ENCODE assay signal across 8 mouse cellular contexts in genomic region chrX:153707735-153708134, GRCm38 (mm10). TPM values are rescaled to one million over a fixed set of nuclear protein-coding genes. Genes with fewer than 3 reads are reported as not detected.
DNase-seq lines count a peak whose midpoint lies in the region; ATAC-seq and TF ChIP-seq lines count a peak whose summit lies in the region.

No protein-coding gene starts in this region.

- no peak overlapping the region for H3K9ac ChIP-seq in kidney, postnatal 0 days (ENCODE audit: low read depth, low read length)
- H3K9ac ChIP-seq in kidney, embryonic 16.5 days (replicated peaks; ENCODE audit: low read length) = no peak overlapping the region
- no peak overlapping the region for H3K9ac ChIP-seq in ES-Bruce4 (ENCODE audit: low read depth, poor library complexity, severe bottlenecking)

- DNase-seq in adrenal gland, postnatal 25 days = peak; percentile 6
- DNase-seq in adrenal gland, adult 8-10 months = no peak
- DNase-seq in kidney, postnatal 0 days (ENCODE audit: low spot score) = peak; percentile 40
- peak; percentile 50 to 63 for DNase-seq in kidney, postnatal 4 days
- no peak for DNase-seq in layer of hippocampus, adult 18-20 months (ENCODE audit: low spot score in 2 of 2)

- TF ChIP-seq CTCF in kidney, postnatal 0 days (IDR thresholded peaks at IDR 0.05; ENCODE audit: low read depth) = peak; percentile 62
- peak; percentile 33 for TF ChIP-seq CTCF in ES-Bruce4 (IDR thresholded peaks at IDR 0.05; ENCODE audit: low read depth, low read length)

- H3K9me3 ChIP-seq in kidney, postnatal 0 days (replicated peaks; ENCODE audit: low read length) = no peaks in the 10 kb centered on the region
- H3K9me3 ChIP-seq in kidney, embryonic 16.5 days (ENCODE audit: low read length) = no peaks in the 10 kb centered on the region
- no peaks in the 10 kb centered on the region for H3K9me3 ChIP-seq in ES-Bruce4 (replicated peaks; ENCODE audit: control insufficient read depth, insufficient read depth, low read length, poor library complexity, severe bottlenecking)

- TF ChIP-seq POLR2A in ES-Bruce4 (IDR thresholded peaks at IDR 0.05; ENCODE audit: insufficient read depth, low read length) = no peak

- no peaks in the 10 kb centered on the region for H3K4me1 ChIP-seq in kidney, postnatal 0 days (replicated peaks; ENCODE audit: insufficient read depth, low read length)
- no peaks in the 10 kb centered on the region for H3K4me1 ChIP-seq in kidney, embryonic 16.5 days (ENCODE audit: insufficient read depth, low read length)
- H3K4me1 ChIP-seq in ES-Bruce4 (ENCODE audit: control insufficient read depth, insufficient read depth, low read length) = no peaks in the 10 kb centered on the region

- H3K27ac ChIP-seq in kidney, postnatal 0 days = no peak overlapping the region
- H3K27ac ChIP-seq in kidney, embryonic 16.5 days (ENCODE audit: low read length) = no peak overlapping the region
- H3K27ac ChIP-seq in ES-Bruce4 (ENCODE audit: insufficient read depth, low read length) = no peak overlapping the region

- no peak for TF ChIP-seq EP300 in ES-Bruce4 (IDR thresholded peaks at IDR 0.05; ENCODE audit: insufficient read depth, low read depth, low read length)

- no peak overlapping the region for H3K4me2 ChIP-seq in kidney, postnatal 0 days (ENCODE audit: low read length)
- H3K4me2 ChIP-seq in kidney, embryonic 16.5 days (replicated peaks; ENCODE audit: low read depth, low read length) = no peak overlapping the region

- 41% methylated on average over 4 of the region's 4 CpGs for WGBS in kidney, postnatal 0 days
- 47% methylated on average over 4 of the region's 4 CpGs for WGBS in kidney, embryonic 16.5 days

- ATAC-seq in kidney, postnatal 0 days (replicated peaks; ENCODE audit: low FRiP score, low read depth) = no peak
- no peak; the same call in 1 of the 2 replicates for ATAC-seq in kidney, embryonic 16.5 days (ENCODE audit: low FRiP score, low TSS enrichment)
- ATAC-seq in megakaryocyte-erythroid progenitor cell, adult 5-6 weeks (replicated peaks; ENCODE audit: low FRiP score, low TSS enrichment, poor library complexity, severe bottlenecking) = no peak

- no peak overlapping the region for H3K4me3 ChIP-seq in kidney, postnatal 0 days (replicated peaks; ENCODE audit: low read depth, low read length)
- no peak overlapping the region for H3K4me3 ChIP-seq in kidney, embryonic 16.5 days (ENCODE audit: low read length)
- no peak overlapping the region for H3K4me3 ChIP-seq in ES-Bruce4 (ENCODE audit: low read depth, low read length)

- H3K36me3 ChIP-seq in kidney, postnatal 0 days (ENCODE audit: insufficient read depth, low read length) = no peaks in the 10 kb centered on the region
- H3K36me3 ChIP-seq in kidney, embryonic 16.5 days (ENCODE audit: insufficient read depth, low read length) = no peaks in the 10 kb centered on the region
- no peaks in the 10 kb centered on the region for H3K36me3 ChIP-seq in ES-Bruce4 (ENCODE audit: control insufficient read depth, insufficient read depth, low read length, poor library complexity, severe bottlenecking)

- H3K27me3 ChIP-seq in kidney, postnatal 0 days (ENCODE audit: insufficient read depth, low read length) = no peaks in the 10 kb centered on the region
- H3K27me3 ChIP-seq in kidney, embryonic 16.5 days (ENCODE audit: insufficient read depth, low read length) = peaks cover 3% of the 10 kb centered on the region; the same call in 1 of the 2 replicates
- no peaks in the 10 kb centered on the region for H3K27me3 ChIP-seq in ES-Bruce4 (ENCODE audit: control insufficient read depth, insufficient read depth, low read length, poor library complexity, severe bottlenecking)

RNA-seq across cellular contexts. Expression of gene Kctd12b, which starts 11.5 kb away (rescaled TPM):
- 7.9 and 10.0 TPM in 2 replicates for total RNA-seq in adrenal gland, postnatal 25 days (2021)
- 10 to 100 TPM in 2 of 4 experiments, 1 to 10 TPM in 2; 5.8 to 11.4 (median 9.0) TPM for total RNA-seq in adrenal gland, adult 8-10 months (2022)
- polyA plus RNA-seq in kidney, postnatal 0 days (2015; fragmentation: Nextera tagmentation; extraction: Ambion mirVana) = 10.1 and 11.3 TPM in 2 replicates
- polyA plus RNA-seq in kidney, embryonic 16.5 days (2015; fragmentation: Nextera tagmentation; extraction: Ambion mirVana) = 10.8 and 11.0 TPM in 2 replicates
- polyA plus RNA-seq in ES-Bruce4 (2011; ENCODE audit: insufficient read depth, insufficient read length, low read depth, missing spikeins) = 3.7 and 3.9 TPM in 2 replicates
- total RNA-seq in megakaryocyte-erythroid progenitor cell, adult 5-6 weeks (2014; fragmentation: Nextera tagmentation) = 0.67 TPM in 1 of 2 replicates, not detected in the other
- 0.76 TPM in 1 of 2 replicates, not detected in the other for total RNA-seq in megakaryocyte-erythroid progenitor cell, adult 5-6 weeks (2017)
- total RNA-seq in layer of hippocampus, adult 18-20 months (2021) = 1 to 10 TPM; 3.3 to 4.4 TPM

RNA-seq across cellular contexts. Expression of gene Nbdy, which starts 15.7 kb away (rescaled TPM):
- total RNA-seq in adrenal gland, postnatal 25 days (2021) = 72.7 and 108 TPM in 2 replicates
- 10 to 100 TPM; 65.7 to 76.0 (median 67.6) TPM for total RNA-seq in adrenal gland, adult 8-10 months (2022)
- polyA plus RNA-seq in kidney, postnatal 0 days (2015; fragmentation: Nextera tagmentation; extraction: Ambion mirVana) = 132 and 133 TPM in 2 replicates
- polyA plus RNA-seq in kidney, embryonic 16.5 days (2015; fragmentation: Nextera tagmentation; extraction: Ambion mirVana) = 98.9 and 99.4 TPM in 2 replicates
- 31.0 and 37.3 TPM in 2 replicates for polyA plus RNA-seq in ES-Bruce4 (2011; ENCODE audit: insufficient read depth, insufficient read length, low read depth, missing spikeins)
- total RNA-seq in megakaryocyte-erythroid progenitor cell, adult 5-6 weeks (2014; fragmentation: Nextera tagmentation) = 22.5 and 71.5 TPM in 2 replicates
- 13.0 and 43.5 TPM in 2 replicates for total RNA-seq in megakaryocyte-erythroid progenitor cell, adult 5-6 weeks (2017)
- 10 to 100 TPM; 41.2 to 50.1 TPM for total RNA-seq in layer of hippocampus, adult 18-20 months (2021)

Comparison
In these comparisons a context has a peak if more than half of its experiments do, and no peak if none do; other contexts are left out.
1. DNase-seq: peak in adrenal gland, postnatal 25 days (single experiment), kidney, postnatal 0 days (single experiment) and kidney, postnatal 4 days (2 of 2); none in adrenal gland, adult 8-10 months (single experiment) and layer of hippocampus, adult 18-20 months (0 of 2).